Mouse (Mus musculus) G1E (cell line): ENCODE measurements at regions not wholly inside any gene's neighbourhood (a gene's known extent, or its start where the extent isn't known, plus 50 kb on each side); places are given as distances from the start of the nearest gene placed in this dataset.

ENCODE experiments used
- ATAC-seq: 2 replicates; pipeline ENCODE4 v1.8.0; 2016; ENCODE audit warnings: mild to moderate bottlenecking; ENCODE audit not compliant: insufficient number of reproducible peaks, poor library complexity, low FRiP score, severe bottlenecking; ENCODE audit errors: extremely low read depth
- DNase-seq: peaks from one replicate; pipeline ENCODE4 v3.0.0; 2012; ENCODE audit warnings: low spot score
- H3K27me3 ChIP-seq: 2 replicates; pipeline ENCODE4 v1.6.1; 2012; ENCODE audit warnings: mild to moderate bottlenecking, low read length, inconsistent platforms; ENCODE audit not compliant: insufficient read depth
- H3K36me3 ChIP-seq: replicated peaks from 2 replicates; pipeline ENCODE3; 2012; ENCODE audit warnings: mild to moderate bottlenecking, inconsistent platforms
- H3K4me1 ChIP-seq: 2 replicates; pipeline ENCODE4 v1.6.1; 2012; ENCODE audit warnings: low read depth, low read length, inconsistent platforms, mixed read lengths; ENCODE audit not compliant: insufficient read depth
- H3K4me3 ChIP-seq: 2 replicates; pipeline ENCODE4 v1.5.1; 2012; ENCODE audit warnings: low read depth, mild to moderate bottlenecking, inconsistent platforms, low read length, moderate library complexity, mixed read lengths
- H3K9me3 ChIP-seq: replicated peaks from 2 replicates; pipeline ENCODE4 v1.6.1; 2012; ENCODE audit warnings: inconsistent platforms
- CTCF ChIP-seq: IDR thresholded peaks from 2 replicates; pipeline ENCODE4 v1.5.1; 2012; ENCODE audit warnings: low read depth, low read length, inconsistent platforms, mixed read lengths
- GATA1 ChIP-seq: IDR thresholded peaks from 2 replicates; pipeline ENCODE4 v1.6.1; 2012; ENCODE audit warnings: borderline replicate concordance, low read length, inconsistent platforms, mixed read lengths
- GATA2 ChIP-seq: IDR thresholded peaks from 2 replicates; pipeline ENCODE4 v1.6.1; 2012; ENCODE audit warnings: low read depth, low read length, inconsistent platforms, borderline replicate concordance
- POLR2AphosphoS5 ChIP-seq: IDR thresholded peaks from 2 replicates; pipeline ENCODE4 v1.6.1; 2012; ENCODE audit warnings: low read depth, low read length, inconsistent platforms; ENCODE audit not compliant: insufficient replicate concordance
- TAL1 ChIP-seq: conservative IDR thresholded peaks from 2 replicates; pipeline ENCODE4 v1.6.1; 2012; ENCODE audit warnings: low read depth, low read length, inconsistent platforms, mixed read lengths

DNA sequence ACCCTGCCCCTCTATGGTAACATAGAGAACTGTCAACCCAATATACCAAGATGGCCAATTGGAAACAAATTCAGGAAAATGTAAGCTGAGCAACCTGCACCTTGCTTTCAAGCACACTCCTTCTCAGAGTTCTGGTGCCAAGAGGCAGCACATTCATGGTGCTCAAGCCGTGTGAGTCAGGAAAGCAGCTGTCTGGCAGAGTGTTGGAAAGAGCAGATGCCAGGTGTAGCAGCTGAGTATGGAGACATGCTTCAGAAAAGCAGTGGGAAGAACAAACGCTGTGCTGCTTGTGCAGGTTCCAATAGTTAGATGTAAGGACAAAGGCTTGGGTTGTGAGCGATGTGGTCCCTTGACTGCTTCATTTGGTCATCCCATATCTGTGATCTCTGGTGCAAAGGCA lies 794.0 kb upstream of the 4930452B06Rik start:
- no peak for TF ChIP-seq TAL1
- no peaks in the 10 kb centered on the region for H3K4me1 ChIP-seq
- H3K4me3 ChIP-seq: no peak overlapping the region
- no peaks in the 10 kb centered on the region for H3K27me3 ChIP-seq
- DNase-seq (no peak), ATAC-seq (no peak)
- no peaks in the 10 kb centered on the region for H3K36me3 ChIP-seq
- H3K9me3 ChIP-seq: no peaks in the 10 kb centered on the region

GRCm38 (mm10) chr14:9458856-9459255 lies 792.8 kb upstream of the 4930452B06Rik start:
- DNase-seq (no peak), ATAC-seq (no peak)
- H3K4me3 ChIP-seq: no peak overlapping the region
- TF ChIP-seq GATA1: no peak
- no peak for TF ChIP-seq TAL1
- no peak for TF ChIP-seq GATA2
- TF ChIP-seq CTCF: no peak
- TF ChIP-seq POLR2AphosphoS5: no peak
- no peaks in the 10 kb centered on the region for H3K4me1 ChIP-seq
- H3K9me3 ChIP-seq: no peaks in the 10 kb centered on the region
- no peaks in the 10 kb centered on the region for H3K36me3 ChIP-seq
- H3K27me3 ChIP-seq: no peaks in the 10 kb centered on the region

DNA sequence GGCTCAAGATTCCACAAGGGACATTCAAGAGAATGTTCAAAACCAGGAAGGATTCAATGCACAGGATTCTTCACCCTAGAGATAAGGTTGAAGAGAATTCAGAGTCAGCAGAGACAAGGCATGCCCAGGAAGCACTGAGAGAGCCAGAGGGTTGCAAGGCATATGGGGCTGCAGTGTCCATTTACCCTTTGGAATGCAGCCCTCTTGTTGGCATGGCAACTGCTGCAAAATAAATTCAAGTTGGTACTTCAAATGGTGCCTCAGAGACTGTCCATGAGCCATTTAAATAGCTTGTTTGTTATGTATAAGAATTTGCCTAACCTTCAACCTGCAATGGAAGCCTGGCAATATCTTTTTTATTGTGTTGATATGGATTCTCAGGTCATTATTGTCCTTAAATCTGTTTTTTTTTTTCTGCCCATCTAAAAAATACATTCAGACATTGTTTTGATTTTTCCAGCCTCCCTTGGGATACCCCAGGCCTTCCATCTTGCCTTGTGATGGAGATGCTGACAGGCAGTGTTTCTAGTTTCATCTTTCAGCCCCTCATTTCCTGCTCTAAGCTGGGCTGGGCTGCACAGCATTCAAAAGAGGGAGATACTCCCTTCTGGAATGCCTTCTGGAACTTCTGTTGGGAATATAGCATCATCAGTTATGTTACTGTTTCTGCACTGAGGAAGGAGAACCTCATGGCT lies 791.9 kb upstream of the 4930452B06Rik start:
- ATAC-seq (no peak), DNase-seq (no peak)
- H3K36me3 ChIP-seq: no peaks in the 10 kb centered on the region
- no peaks in the 10 kb centered on the region for H3K27me3 ChIP-seq
- no peaks in the 10 kb centered on the region for H3K4me1 ChIP-seq
- no peak overlapping the region for H3K4me3 ChIP-seq
- no peak for TF ChIP-seq GATA2
- no peak for TF ChIP-seq CTCF
- no peak for TF ChIP-seq POLR2AphosphoS5
- no peak for TF ChIP-seq TAL1
- no peaks in the 10 kb centered on the region for H3K9me3 ChIP-seq

- H3K4me1 ChIP-seq: no peaks in the 10 kb centered on the region
- no peak for ATAC-seq
- no peak overlapping the region for H3K4me3 ChIP-seq
- no peak for DNase-seq
- no peak for TF ChIP-seq GATA1
- TF ChIP-seq TAL1: no peak
- no peak for TF ChIP-seq POLR2AphosphoS5
- no peak for TF ChIP-seq GATA2
- no peak for TF ChIP-seq CTCF
- H3K9me3 ChIP-seq: no peaks in the 10 kb centered on the region
- H3K27me3 ChIP-seq: no peaks in the 10 kb centered on the region
- H3K36me3 ChIP-seq: no peaks in the 10 kb centered on the region
Measured at GRCm38 (mm10) chr14:9455986-9456385, 789.9 kb upstream of the 4930452B06Rik start.

DNA sequence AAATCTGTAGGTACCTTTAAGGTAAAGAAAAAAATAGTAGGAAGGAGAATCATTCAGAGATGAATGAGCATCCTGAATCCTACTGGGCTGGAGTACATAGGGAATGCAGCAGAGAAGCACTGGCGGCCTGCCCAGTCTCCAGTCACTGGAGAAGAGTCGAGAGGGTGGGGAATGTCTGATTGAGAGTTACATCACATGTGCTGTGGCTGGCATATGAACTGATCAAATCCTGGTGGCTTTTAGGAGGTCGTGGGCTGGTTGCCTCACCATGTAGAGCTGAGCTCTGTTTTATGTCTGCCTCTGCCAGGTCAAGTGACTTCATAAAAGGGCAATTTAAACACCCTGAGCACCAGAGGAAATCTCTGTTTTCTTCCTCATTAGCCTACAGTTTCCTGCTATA lies 783.9 kb upstream of the 4930452B06Rik start:
- H3K4me1 ChIP-seq: no peaks in the 10 kb centered on the region
- no peak for TF ChIP-seq GATA2
- TF ChIP-seq GATA1: no peak
- no peak for TF ChIP-seq TAL1
- no peak for TF ChIP-seq CTCF
- no peak for TF ChIP-seq POLR2AphosphoS5
- H3K36me3 ChIP-seq: no peaks in the 10 kb centered on the region
- ATAC-seq (no peak), DNase-seq (no peak)
- no peak overlapping the region for H3K4me3 ChIP-seq
- no peaks in the 10 kb centered on the region for H3K27me3 ChIP-seq
- no peaks in the 10 kb centered on the region for H3K9me3 ChIP-seq

DNA sequence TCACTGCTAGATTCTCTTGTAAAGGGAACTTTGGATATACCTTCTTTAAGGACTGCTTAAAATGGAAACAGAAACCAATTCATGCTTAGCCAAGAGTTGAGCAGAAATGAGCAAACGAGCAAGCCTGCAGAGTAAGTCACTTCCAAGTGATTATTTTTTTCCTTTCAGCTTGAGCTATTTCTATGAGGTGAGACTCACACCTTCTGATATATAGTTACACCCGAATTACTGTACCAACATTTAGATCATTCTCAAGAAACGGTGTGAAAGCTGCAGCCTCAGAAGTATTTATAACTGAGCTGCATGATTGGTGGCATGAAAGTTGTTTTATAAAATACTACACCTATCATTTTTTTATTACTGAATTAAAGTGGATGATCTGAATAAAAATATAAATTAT lies 771.9 kb upstream of the 4930452B06Rik start:
- DNase-seq (no peak), ATAC-seq (no peak)
- H3K4me3 ChIP-seq: no peak overlapping the region
- H3K4me1 ChIP-seq: no peaks in the 10 kb centered on the region
- H3K27me3 ChIP-seq: no peaks in the 10 kb centered on the region
- no peaks in the 10 kb centered on the region for H3K9me3 ChIP-seq
- TF ChIP-seq TAL1 (no peak), POLR2AphosphoS5 (no peak), GATA2 (no peak), GATA1 (no peak), CTCF (no peak)
- H3K36me3 ChIP-seq: no peaks in the 10 kb centered on the region

GRCm38 (mm10) chr14:9435136-9435535 lies 769.1 kb upstream of the 4930452B06Rik start:
- TF ChIP-seq GATA1 (no peak), TAL1 (no peak), POLR2AphosphoS5 (no peak), GATA2 (no peak), CTCF (no peak)

More at GRCm38 (mm10) chr14:9435136-9435535, 769.1 kb upstream of the 4930452B06Rik start:
- Histone ChIP-seq H3K9me3 (no peaks in the 10 kb centered on the region), H3K36me3 (no peaks in the 10 kb centered on the region), H3K4me3 (no peak overlapping the region), H3K4me1 (no peaks in the 10 kb centered on the region), H3K27me3 (no peaks in the 10 kb centered on the region)
- ATAC-seq (no peak), DNase-seq (no peak)
